Mouse (Mus musculus): ENCODE results near the gene Mettl1.

- TF ChIP-seq CTCF (IDR thresholded peaks at IDR 0.05; ENCODE audit: low read depth, low read length) = no peak
- no peak for TF ChIP-seq POLR2A (IDR thresholded peaks at IDR 0.05; ENCODE audit: insufficient read depth, low read length)
- no peak for TF ChIP-seq EP300 (IDR thresholded peaks at IDR 0.05; ENCODE audit: insufficient read depth, low read depth, low read length)
Measured at GRCm38 (mm10) chr10:126993621-126994020, 47.6 kb upstream of the Mettl1 start.
